Mouse (Mus musculus): ENCODE data around the gene Unc5c. TPM values are rescaled to one million over a fixed set of nuclear protein-coding genes. Genes with fewer than 3 reads are reported as not detected.

Gene Unc5c
- total and polyA plus RNA-seq, 2 experiments from 2014 or later, result 9.2 to 28.3 TPM

DNA sequence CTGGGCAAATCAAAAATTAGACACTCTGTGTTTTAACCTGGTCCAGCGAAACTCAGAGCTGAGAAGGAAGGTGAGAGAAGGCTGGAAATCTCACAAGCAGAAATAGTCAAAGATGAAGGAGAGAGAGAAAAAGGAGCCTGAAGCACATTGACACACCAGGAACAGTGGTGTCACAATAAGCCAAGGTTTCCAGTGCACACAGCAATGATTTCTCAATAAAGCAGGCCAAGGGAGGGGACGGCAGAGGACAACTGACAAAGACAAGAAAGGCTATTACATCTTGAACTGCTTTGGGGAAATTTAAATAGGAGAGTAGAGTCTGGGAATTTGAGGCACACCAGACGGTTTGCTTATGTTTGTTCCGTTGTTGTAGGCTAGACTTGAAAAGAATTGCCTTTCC is 389.3 kb downstream of the Unc5c start:
- WGBS, result 75% methylated on average over 4 of the region's 4 CpGs
- Histone ChIP-seq H3K9ac (no peak overlapping the region), H3K27ac (ENCODE audit: low read depth, low read length) (no peak overlapping the region), H3K4me1 (ENCODE audit: insufficient read depth) (no peaks in the 10 kb centered on the region), H3K4me3 (ENCODE audit: low read depth, low read length) (no peak overlapping the region), H3K27me3 (ENCODE audit: insufficient read depth, low read length) (no peaks in the 10 kb centered on the region), H3K9me3 (ENCODE audit: low read length) (no peaks in the 10 kb centered on the region), H3K36me3 (ENCODE audit: insufficient read depth) (no peaks in the 10 kb centered on the region), H3K4me2 (ENCODE audit: low read depth) (no peak overlapping the region)
- no peak for TF ChIP-seq CTCF (IDR thresholded peaks at IDR 0.05; ENCODE audit: low read depth)
- DNase-seq (no peak), ATAC-seq (no peak)

GRCm38 (mm10) chr3:141857123-141857522 is 392.1 kb downstream of the Unc5c start:
- ATAC-seq (no peak), DNase-seq (no peak)
- 94% methylated on average over 8 of the region's 8 CpGs for WGBS
- H3K4me3 ChIP-seq (ENCODE audit: low read depth, low read length), result no peak overlapping the region
- no peaks in the 10 kb centered on the region for H3K36me3 ChIP-seq (ENCODE audit: insufficient read depth)
- H3K9ac ChIP-seq, result no peak overlapping the region
- no peaks in the 10 kb centered on the region for H3K9me3 ChIP-seq (ENCODE audit: low read length)
- no peak for TF ChIP-seq CTCF (IDR thresholded peaks at IDR 0.05; ENCODE audit: low read depth)
- no peak overlapping the region for H3K27ac ChIP-seq (ENCODE audit: low read depth, low read length)
- no peaks in the 10 kb centered on the region for H3K27me3 ChIP-seq (ENCODE audit: insufficient read depth, low read length)
- no peak overlapping the region for H3K4me2 ChIP-seq (ENCODE audit: low read depth)
- no peaks in the 10 kb centered on the region for H3K4me1 ChIP-seq (ENCODE audit: insufficient read depth)

- peak; percentile 90 for TF ChIP-seq CTCF (IDR thresholded peaks at IDR 0.05; ENCODE audit: low read depth)
Observed at GRCm38 (mm10) chr3:141862816-141863461, 397.9 kb downstream of the Unc5c start.

DNA sequence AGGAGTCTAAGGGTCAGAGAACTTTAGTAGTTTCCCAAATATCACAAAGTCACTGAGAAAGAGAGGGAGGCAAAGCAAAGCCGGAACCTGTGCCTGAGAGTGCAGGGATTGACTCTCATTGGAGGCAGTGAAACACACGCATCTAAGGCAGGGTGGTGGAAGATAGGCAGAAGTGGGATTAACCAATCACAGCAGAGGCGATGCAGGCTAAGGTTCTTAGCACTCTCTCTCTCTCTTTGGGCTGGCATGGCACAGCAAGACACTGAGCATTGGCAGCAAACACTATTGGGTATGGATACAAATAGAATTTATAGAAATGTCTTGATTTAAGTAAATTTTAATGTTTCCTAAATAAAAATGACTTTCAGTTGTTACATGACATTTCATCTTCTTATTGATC is 406.8 kb downstream of the Unc5c start:
- H3K36me3 ChIP-seq (ENCODE audit: insufficient read depth), result no peaks in the 10 kb centered on the region
- H3K27ac ChIP-seq (ENCODE audit: low read depth, low read length), result no peak overlapping the region
- no peak overlapping the region for H3K4me2 ChIP-seq (ENCODE audit: low read depth)
- H3K4me3 ChIP-seq (ENCODE audit: low read depth, low read length), result no peak overlapping the region
- no peak for TF ChIP-seq CTCF (IDR thresholded peaks at IDR 0.05; ENCODE audit: low read depth)
- no peak for DNase-seq
- no peak for ATAC-seq
- H3K9ac ChIP-seq, result no peak overlapping the region
- H3K27me3 ChIP-seq (ENCODE audit: insufficient read depth, low read length), result no peaks in the 10 kb centered on the region
- 85% methylated on average over 3 of the region's 3 CpGs for WGBS
- H3K9me3 ChIP-seq (ENCODE audit: low read length), result no peaks in the 10 kb centered on the region
- H3K4me1 ChIP-seq (ENCODE audit: insufficient read depth), result no peaks in the 10 kb centered on the region

More at GRCm38 (mm10) chr3:141862816-141863461, 397.9 kb downstream of the Unc5c start:
- Histone ChIP-seq H3K9me3 (ENCODE audit: low read length) (no peaks in the 10 kb centered on the region), H3K27me3 (ENCODE audit: insufficient read depth, low read length) (no peaks in the 10 kb centered on the region), H3K27ac (ENCODE audit: low read depth, low read length) (no peak overlapping the region), H3K36me3 (ENCODE audit: insufficient read depth) (no peaks in the 10 kb centered on the region), H3K4me1 (ENCODE audit: insufficient read depth) (no peaks in the 10 kb centered on the region), H3K4me2 (ENCODE audit: low read depth) (peak overlapping the region; percentile 25; the same call in 1 of the 2 replicates), H3K9ac (no peak overlapping the region), H3K4me3 (ENCODE audit: low read depth, low read length) (no peak overlapping the region)
- DNase-seq (peak; percentile 82), ATAC-seq (peak; percentile 89)
- WGBS, result 21% methylated on average over 13 of the region's 13 CpGs

DNA sequence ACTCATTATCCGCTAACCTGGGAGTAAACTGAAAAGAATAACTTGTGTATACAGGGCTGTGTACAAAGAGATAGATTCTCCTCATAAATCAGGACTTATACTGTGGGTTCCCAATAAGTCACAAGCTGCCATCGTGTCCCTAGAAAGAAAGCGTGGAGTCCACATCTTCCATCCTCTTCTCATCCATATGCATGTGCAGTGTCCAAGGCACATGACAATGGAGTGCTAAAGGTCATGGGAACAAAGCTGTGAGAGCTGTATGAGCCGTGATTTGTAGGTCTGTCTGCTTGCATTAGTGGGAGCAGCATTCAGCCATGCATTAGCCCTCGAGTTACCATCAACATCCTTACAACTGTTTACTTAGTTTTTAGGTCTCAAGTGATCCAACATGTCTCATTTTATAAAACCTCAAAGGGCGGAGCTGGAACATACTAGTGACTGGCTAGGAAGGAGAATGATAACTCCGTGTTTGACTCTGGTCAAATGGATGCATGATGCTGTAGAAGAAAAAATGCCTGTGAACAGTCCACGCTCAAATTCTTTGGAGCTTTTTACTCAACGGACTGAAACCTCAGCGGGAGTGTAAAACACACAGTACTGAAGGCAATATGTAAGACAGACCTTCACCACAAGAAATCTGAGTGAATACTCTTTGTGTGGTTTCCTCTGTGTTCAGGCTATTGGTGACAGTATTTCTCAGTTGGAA is 407.5 kb downstream of the Unc5c start:
- Histone ChIP-seq H3K9me3 (ENCODE audit: low read length) (no peaks in the 10 kb centered on the region), H3K4me3 (ENCODE audit: low read depth, low read length) (no peak overlapping the region), H3K4me1 (ENCODE audit: insufficient read depth) (no peaks in the 10 kb centered on the region), H3K27ac (ENCODE audit: low read depth, low read length) (no peak overlapping the region), H3K27me3 (ENCODE audit: insufficient read depth, low read length) (no peaks in the 10 kb centered on the region), H3K36me3 (ENCODE audit: insufficient read depth) (no peaks in the 10 kb centered on the region), H3K9ac (no peak overlapping the region), H3K4me2 (ENCODE audit: low read depth) (no peak overlapping the region)
- TF ChIP-seq CTCF (IDR thresholded peaks at IDR 0.05; ENCODE audit: low read depth), result no peak
- ATAC-seq (no peak), DNase-seq (no peak)
- WGBS, result 83% methylated on average over 10 of the region's 10 CpGs

GRCm38 (mm10) chr3:141882496-141882895 is 417.5 kb downstream of the Unc5c start:
- Histone ChIP-seq H3K9me3 (ENCODE audit: low read length) (no peaks in the 10 kb centered on the region), H3K9ac (no peak overlapping the region)
- no peak for ATAC-seq

GRCm38 (mm10) chr3:141884190-141884589 is 419.2 kb downstream of the Unc5c start:
- H3K9ac ChIP-seq, result no peak overlapping the region
- H3K27me3 ChIP-seq (ENCODE audit: insufficient read depth, low read length), result no peaks in the 10 kb centered on the region
- H3K4me3 ChIP-seq (ENCODE audit: low read depth, low read length), result no peak overlapping the region
- no peak for TF ChIP-seq CTCF (IDR thresholded peaks at IDR 0.05; ENCODE audit: low read depth)
- H3K9me3 ChIP-seq (ENCODE audit: low read length), result no peaks in the 10 kb centered on the region
- no peaks in the 10 kb centered on the region for H3K36me3 ChIP-seq (ENCODE audit: insufficient read depth)
- H3K27ac ChIP-seq (ENCODE audit: low read depth, low read length), result no peak overlapping the region
- DNase-seq, result no peak
- no peaks in the 10 kb centered on the region for H3K4me1 ChIP-seq (ENCODE audit: insufficient read depth)
- no peak overlapping the region for H3K4me2 ChIP-seq (ENCODE audit: low read depth)
- 95% methylated on average over 5 of the region's 5 CpGs for WGBS
- no peak for ATAC-seq

More at GRCm38 (mm10) chr3:141882496-141882895, 417.5 kb downstream of the Unc5c start:
- no peak overlapping the region for H3K27ac ChIP-seq (ENCODE audit: low read depth, low read length)
- no peaks in the 10 kb centered on the region for H3K4me1 ChIP-seq (ENCODE audit: insufficient read depth)
- H3K36me3 ChIP-seq (ENCODE audit: insufficient read depth), result no peaks in the 10 kb centered on the region
- WGBS, result 69% methylated on average over 2 of the region's 2 CpGs
- DNase-seq, result no peak
- H3K4me2 ChIP-seq (ENCODE audit: low read depth), result no peak overlapping the region
- no peaks in the 10 kb centered on the region for H3K27me3 ChIP-seq (ENCODE audit: insufficient read depth, low read length)
- TF ChIP-seq CTCF (IDR thresholded peaks at IDR 0.05; ENCODE audit: low read depth), result no peak
- no peak overlapping the region for H3K4me3 ChIP-seq (ENCODE audit: low read depth, low read length)
